Mouse (Mus musculus) lung, postnatal 4 days (tissue): ENCODE measurements around the gene Mfsd5.

Source experiments
- DNase-seq, 2 experiments: peaks; one replicate each; pipeline ENCODE4 v3.0.0; 2021

The Mfsd5 gene

GRCm38 (mm10) chr15:102248131-102248811 lies 31.0 kb upstream of the Mfsd5 start:
- peak in 1 of 2 experiments; percentile 14 for DNase-seq

GRCm38 (mm10) chr15:102248812-102249191 lies 30.5 kb upstream of the Mfsd5 start:
- DNase-seq, result peak in 1 of 2 experiments; percentile 44

GRCm38 (mm10) chr15:102249251-102249691 lies 30.0 kb upstream of the Mfsd5 start:
- DNase-seq, result peak; percentile 64 to 79

- no peak for DNase-seq
Measured at GRCm38 (mm10) chr15:102249967-102250366, 29.3 kb upstream of the Mfsd5 start.

GRCm38 (mm10) chr15:102250521-102250920 lies 28.7 kb upstream of the Mfsd5 start:
- DNase-seq, result no peak

GRCm38 (mm10) chr15:102255547-102256255 lies 23.6 kb upstream of the Mfsd5 start:
- DNase-seq, result peak; percentile 70 to 83

- DNase-seq, result no peak
Measured at GRCm38 (mm10) chr15:102256431-102257201, 22.6 kb upstream of the Mfsd5 start.

GRCm38 (mm10) chr15:102257202-102258075 lies 21.8 kb upstream of the Mfsd5 start, which contains the start of gene Rarg:
TSS of gene Rarg (minus strand) at chr15:102257517.
- peak; percentile 70 to 80 for DNase-seq

- peak; percentile 65 to 78 for DNase-seq
Measured at GRCm38 (mm10) chr15:102258076-102258470, 21.2 kb upstream of the Mfsd5 start.

GRCm38 (mm10) chr15:102258581-102259253 lies 20.5 kb upstream of the Mfsd5 start:
- DNase-seq, result no peak

- no peak for DNase-seq
Measured at GRCm38 (mm10) chr15:102262582-102262981, 16.7 kb upstream of the Mfsd5 start.

- DNase-seq, result no peak
Measured at GRCm38 (mm10) chr15:102263037-102263436, 16.2 kb upstream of the Mfsd5 start.

- DNase-seq, result no peak
Measured at GRCm38 (mm10) chr15:102265548-102265947, 13.7 kb upstream of the Mfsd5 start.

GRCm38 (mm10) chr15:102270274-102270960 lies 8.8 kb upstream of the Mfsd5 start, which contains the start of gene Gm9918:
TSS of gene Gm9918 (plus strand) at chr15:102270563.
- no peak for DNase-seq

- peak in 1 of 2 experiments; percentile 26 for DNase-seq
Measured at GRCm38 (mm10) chr15:102271441-102271840, 7.8 kb upstream of the Mfsd5 start.

GRCm38 (mm10) chr15:102273982-102274716 lies 5.1 kb upstream of the Mfsd5 start:
- no peak for DNase-seq

- DNase-seq, result no peak
Measured at GRCm38 (mm10) chr15:102278726-102279091, 545 bp upstream of the Mfsd5 start.

- DNase-seq, result no peak
Measured at GRCm38 (mm10) chr15:102279783-102280520, 698 bp downstream of the Mfsd5 start.

GRCm38 (mm10) chr15:102280623-102281022 lies 1.4 kb downstream of the Mfsd5 start:
- DNase-seq, result no peak
